Mouse (Mus musculus) lung, embryonic 15.5 days (tissue): Measurements from ENCODE around the gene Gpr4. TPM values are rescaled to one million over a fixed set of nuclear protein-coding genes. Genes with fewer than 3 reads are reported as not detected.

ENCODE experiments used
- ATAC-seq: fragments of 200-750 bp; cut with Nextera tagmentation; 2 replicates; pipeline ENCODE4 v1.8.0; 2017; ENCODE audit warnings: moderate number of reproducible peaks, borderline replicate concordance; ENCODE audit not compliant: low FRiP score, low TSS enrichment; ENCODE audit errors: extremely low read depth
- H3K27ac ChIP-seq: fragments of 300-500 bp; sonication (generic); 2 replicates; pipeline ENCODE4 v1.5.1; 2015; ENCODE audit warnings: moderate library complexity, mild to moderate bottlenecking, inconsistent platforms
- H3K27me3 ChIP-seq: fragments of 300-500 bp; sonication (generic); 2 replicates; pipeline ENCODE4 v1.6.1; 2015; ENCODE audit warnings: inconsistent platforms
- H3K36me3 ChIP-seq: fragments of 300-500 bp; sonication (generic); 2 replicates; pipeline ENCODE4 v1.6.1; 2015; ENCODE audit warnings: inconsistent platforms
- H3K4me1 ChIP-seq: fragments of 300-500 bp; sonication (generic); 2 replicates; pipeline ENCODE4 v1.6.1; 2015; ENCODE audit warnings: inconsistent platforms
- H3K4me2 ChIP-seq: fragments of 300-500 bp; sonication (generic); 2 replicates; pipeline ENCODE4 v1.6.1; 2015; ENCODE audit warnings: inconsistent platforms, mild to moderate bottlenecking, moderate library complexity
- H3K4me3 ChIP-seq: fragments of 300-500 bp; sonication (generic); 2 replicates; pipeline ENCODE4 v1.5.1; 2015; ENCODE audit warnings: mild to moderate bottlenecking, inconsistent platforms
- H3K9ac ChIP-seq: fragments of 300-500 bp; sonication (generic); 2 replicates; pipeline ENCODE4 v1.6.1; 2015; ENCODE audit warnings: inconsistent platforms
- H3K9me3 ChIP-seq: fragments of 300-500 bp; sonication (generic); 2 replicates; pipeline ENCODE4 v1.6.1; 2016; ENCODE audit warnings: inconsistent platforms
- WGBS: fragments of 180-500 bp; shearing (Covaris S2); methylation state at CpG from one replicate; pipeline ENCODE4 v1.1.7; 2015; 5-methylcytosine and 5-hydroxymethylcytosine counted together
- microRNA counts: library from miRNA; unstranded; fragments of <30 nt; microRNA quantifications from one replicate; lab custom pipeline; 2016
- microRNA-seq: library from miRNA; unstranded; fragments of <30 nt; microRNA quantifications from one replicate; pipeline ENCODE4, GENCODE M21; 2016
- polyA plus RNA-seq: library from polyadenylated mRNA; unstranded; fragments of >200 nt; fragmentation: Nextera tagmentation; extraction: Ambion mirVana; gene quantifications from 2 replicates; pipeline ENCODE4 v1.2.1, GENCODE M21; 2015

Gene Gpr4
- polyA plus RNA-seq, 1 experiment from 2014 or later: 2.2 TPM

GRCm38 (mm10) chr7:19269721-19270441 is 57.5 kb downstream of the Gpr4 start:
- peak overlapping the region; percentile 95 for H3K4me2 ChIP-seq
- H3K36me3 ChIP-seq: peaks cover 12% of the 10 kb centered on the region
- H3K27ac ChIP-seq: peak overlapping the region; percentile 97
- H3K27me3 ChIP-seq: no peaks in the 10 kb centered on the region
- H3K4me1 ChIP-seq: peaks cover 39% of the 10 kb centered on the region
- no peaks in the 10 kb centered on the region for H3K9me3 ChIP-seq
- peak; percentile 81 for ATAC-seq
- peak overlapping the region; percentile 75 for H3K4me3 ChIP-seq
- H3K9ac ChIP-seq: peak overlapping the region; percentile 86
- under 1% methylated on average over 19 of the region's 19 CpGs for WGBS

- ATAC-seq: no peak
- no peaks in the 10 kb centered on the region for H3K27me3 ChIP-seq
- no peaks in the 10 kb centered on the region for H3K9me3 ChIP-seq
- H3K36me3 ChIP-seq: peaks cover 6% of the 10 kb centered on the region; the same call in 1 of the 2 replicates
- peaks cover 38% of the 10 kb centered on the region for H3K4me1 ChIP-seq
- under 1% methylated on average over 20 of the region's 21 CpGs for WGBS
- peak overlapping the region; percentile 75 for H3K4me3 ChIP-seq
- H3K4me2 ChIP-seq: peak overlapping the region; percentile 95
- peak overlapping the region; percentile 97 for H3K27ac ChIP-seq
- peak overlapping the region; percentile 86 for H3K9ac ChIP-seq
Measured at GRCm38 (mm10) chr7:19270509-19271237, 58.3 kb downstream of the Gpr4 start.

GRCm38 (mm10) chr7:19271238-19272172 is 59.2 kb downstream of the Gpr4 start, which contains the start of gene Vasp:
Gene Vasp (minus strand): TSS chr7:19271817.
- Histone ChIP-seq H3K4me2 (peak within 1 kb of the TSS; percentile 95), H3K9me3 (no peaks in the 10 kb centered on the region), H3K4me3 (peak within 1 kb of the TSS; percentile 75), H3K36me3 (no peaks in the 10 kb centered on the region), H3K27me3 (no peaks in the 10 kb centered on the region), H3K27ac (peak within 1 kb of the TSS; percentile 97), H3K9ac (peak within 1 kb of the TSS; percentile 86), H3K4me1 (peaks cover 29% of the 10 kb centered on the region)
- peak; percentile 56 for ATAC-seq
- under 1% methylated on average over 61 of the region's 62 CpGs for WGBS

GRCm38 (mm10) chr7:19272173-19272764 is 59.9 kb downstream of the Gpr4 start:
- Histone ChIP-seq H3K27me3 (peaks cover 2% of the 10 kb centered on the region; the same call in 1 of the 2 replicates), H3K4me1 (peaks cover 23% of the 10 kb centered on the region), H3K4me3 (peak overlapping the region; percentile 75), H3K4me2 (peak overlapping the region; percentile 95), H3K36me3 (no peaks in the 10 kb centered on the region), H3K9me3 (no peaks in the 10 kb centered on the region), H3K27ac (peak overlapping the region; percentile 97), H3K9ac (peak overlapping the region; percentile 86)
- peak; percentile 58 for ATAC-seq
- WGBS: 1% methylated on average over 34 of the region's 36 CpGs

MicroRNAs encoded within 50 kb of the gene (microRNA counts, 519-probe panel; counts per million panel counts)
- 1,947 counts per million, percentile 15 among the panel's probes with 10 or more counts for microRNA mmu-miR-330 (lab: Ali Mortazavi, UCI)

Small RNAs within 50 kb of the gene (microRNA-seq; reads per million reads assigned to microRNA genes)
- 161 reads per million, percentile 58 among the genes with 10 or more reads in this experiment for gene Mir330

Other genes with a start within 250 kb of the Gpr4 start
- not detected in 2 replicates for gene Nanos2, start 225.1 kb upstream of the Gpr4 start, polyA plus RNA-seq
- gene Mypop, start 221.3 kb upstream of the Gpr4 start, polyA plus RNA-seq: 3.0 and 3.6 TPM in 2 replicates
- gene Irf2bp1, start 208.5 kb upstream of the Gpr4 start, polyA plus RNA-seq: 23.5 and 25.2 TPM in 2 replicates
- 2.2 and 2.4 TPM in 2 replicates for gene Foxa3, start 189.0 kb upstream of the Gpr4 start, polyA plus RNA-seq
- 34.3 and 34.6 TPM in 2 replicates for gene Sympk, start 188.2 kb upstream of the Gpr4 start, polyA plus RNA-seq
- not detected in 2 replicates for gene Rsph6a, start 157.8 kb upstream of the Gpr4 start, polyA plus RNA-seq
- gene Dmwd, start 136.3 kb upstream of the Gpr4 start, polyA plus RNA-seq: 15.9 and 17.1 TPM in 2 replicates
- 24.2 and 27.1 TPM in 2 replicates for gene Dmpk, start 128.7 kb upstream of the Gpr4 start, polyA plus RNA-seq
- 9.5 and 9.7 TPM in 2 replicates for gene Six5, start 117.9 kb upstream of the Gpr4 start, polyA plus RNA-seq
- gene Gm4969, start 94.2 kb upstream of the Gpr4 start, polyA plus RNA-seq: 1.8 and 1.9 TPM in 2 replicates
- gene Fbxo46, start 92.7 kb upstream of the Gpr4 start, polyA plus RNA-seq: 13.6 and 13.8 TPM in 2 replicates
- gene Qpctl, start 63.2 kb upstream of the Gpr4 start, polyA plus RNA-seq: 15.2 and 15.3 TPM in 2 replicates
- gene Snrpd2, start 62.8 kb upstream of the Gpr4 start, polyA plus RNA-seq: 140 and 154 TPM in 2 replicates
- gene Gipr, start 46.4 kb upstream of the Gpr4 start, polyA plus RNA-seq: 3.2 and 5.1 TPM in 2 replicates
- gene Eml2, start 36.1 kb upstream of the Gpr4 start, polyA plus RNA-seq: 10.7 and 12.2 TPM in 2 replicates
- gene Opa3, start 15.8 kb downstream of the Gpr4 start, polyA plus RNA-seq: 33.2 and 34.6 TPM in 2 replicates
- gene Vasp, start 59.3 kb downstream of the Gpr4 start, polyA plus RNA-seq: 115 TPM in 2 replicates
- gene Ppm1n, start 67.5 kb downstream of the Gpr4 start, polyA plus RNA-seq: not detected in 2 replicates
- 10.6 and 11.4 TPM in 2 replicates for gene Rtn2, start 70.1 kb downstream of the Gpr4 start, polyA plus RNA-seq
- gene Fosb, start 97.5 kb downstream of the Gpr4 start, polyA plus RNA-seq: 0.24 and 0.26 TPM in 2 replicates
- gene Ercc1, start 132.2 kb downstream of the Gpr4 start, polyA plus RNA-seq: 86.4 and 88.6 TPM in 2 replicates
- gene Cd3eap, start 146.9 kb downstream of the Gpr4 start, polyA plus RNA-seq: 20.1 and 21.7 TPM in 2 replicates
- 6.3 and 6.8 TPM in 2 replicates for gene Ppp1r13l, start 147.2 kb downstream of the Gpr4 start, polyA plus RNA-seq
- 14.4 and 15.7 TPM in 2 replicates for gene Ercc2, start 169.5 kb downstream of the Gpr4 start, polyA plus RNA-seq
- 13.3 and 18.4 TPM in 2 replicates for gene Klc3, start 191.6 kb downstream of the Gpr4 start, polyA plus RNA-seq
- gene Ckm, start 192.2 kb downstream of the Gpr4 start, polyA plus RNA-seq: 52.5 and 53.0 TPM in 2 replicates
- gene Mark4, start 246.3 kb downstream of the Gpr4 start, polyA plus RNA-seq: 7.9 TPM in 2 replicates